Mouse (Mus musculus) hindbrain, embryonic 16.5 days (tissue): ENCODE data around the gene Crybb1. TPM values are rescaled to one million over a fixed set of nuclear protein-coding genes. Genes with fewer than 3 reads are reported as not detected.

Source experiments
- ATAC-seq: fragments of 200-750 bp; cut with Nextera tagmentation; 2 replicates; pipeline ENCODE4 v1.8.0; 2017; ENCODE audit warnings: moderate TSS enrichment, moderate library complexity
- H3K27ac ChIP-seq: fragments of 300-500 bp; sonication (generic); 2 replicates; pipeline ENCODE4 v1.5.1; 2014; ENCODE audit warnings: low read depth, mild to moderate bottlenecking, control low read depth, low read length, moderate library complexity
- H3K27me3 ChIP-seq: fragments of 300-500 bp; sonication (generic); replicated peaks from 2 replicates; pipeline ENCODE4 v1.6.1; 2014; ENCODE audit warnings: low read length; ENCODE audit not compliant: control insufficient read depth, insufficient read depth
- H3K36me3 ChIP-seq: fragments of 300-500 bp; sonication (generic); 2 replicates; pipeline ENCODE4 v1.6.1; 2014; ENCODE audit warnings: mild to moderate bottlenecking, low read length, moderate library complexity, mixed read lengths; ENCODE audit not compliant: control insufficient read depth, insufficient read depth
- H3K4me1 ChIP-seq: fragments of 300-500 bp; sonication (generic); 2 replicates; pipeline ENCODE4 v1.6.1; 2014; ENCODE audit warnings: low read depth, low read length; ENCODE audit not compliant: control insufficient read depth, insufficient read depth
- H3K4me2 ChIP-seq: fragments of 300-500 bp; sonication (generic); 2 replicates; pipeline ENCODE4 v1.6.1; 2014; ENCODE audit warnings: mild to moderate bottlenecking, low read length, control low read depth, moderate library complexity
- H3K4me3 ChIP-seq: fragments of 300-500 bp; sonication (generic); 2 replicates; pipeline ENCODE4 v1.5.1; 2014; ENCODE audit warnings: mild to moderate bottlenecking, low read length, control low read depth, moderate library complexity
- H3K9ac ChIP-seq: fragments of 300-500 bp; sonication (generic); 2 replicates; pipeline ENCODE4 v1.6.1; 2014; ENCODE audit warnings: low read depth, mild to moderate bottlenecking, control low read depth, low read length, moderate library complexity
- H3K9me3 ChIP-seq: fragments of 300-500 bp; sonication (generic); 2 replicates; pipeline ENCODE4 v1.6.1; 2014; ENCODE audit warnings: mild to moderate bottlenecking, low read length, moderate library complexity; ENCODE audit not compliant: control insufficient read depth
- WGBS: fragments of 180-500 bp; shearing (Covaris S2); extraction: QIAGEN DNeasy Blood & Tissue Kit; methylation state at CpG from one replicate; pipeline ENCODE4 v1.1.7; 2014; 5-methylcytosine and 5-hydroxymethylcytosine counted together
- polyA plus RNA-seq: library from polyadenylated mRNA; unstranded; fragments of >200 nt; fragmentation: Nextera tagmentation; extraction: Ambion mirVana; gene quantifications from 2 replicates; pipeline ENCODE4 v1.2.1, GENCODE M21; 2015

Gene Crybb1
- polyA plus RNA-seq, 1 experiment from 2014 or later: 7.7 TPM

DNA sequence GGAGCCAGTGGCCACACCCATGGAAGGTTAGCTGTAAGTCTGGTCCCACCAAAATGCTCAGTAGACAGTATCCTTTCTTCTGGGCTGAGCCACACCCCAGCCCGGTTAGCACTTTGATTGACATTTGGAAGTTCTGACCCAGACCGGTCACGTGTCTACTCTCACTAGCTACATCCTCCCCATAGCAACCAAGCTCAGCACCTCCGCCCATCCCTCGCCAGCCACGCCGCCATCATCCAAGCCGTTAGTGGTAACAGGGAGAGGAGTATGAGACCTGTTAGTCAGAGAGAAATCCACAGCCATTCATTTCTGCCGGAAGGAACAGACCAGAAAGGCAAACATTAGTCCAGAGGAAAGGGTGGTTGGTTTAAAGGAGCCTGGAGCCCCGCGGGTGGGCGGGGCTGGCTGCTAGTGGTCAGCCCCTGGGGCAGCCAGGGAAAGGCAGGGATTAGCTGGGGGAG, 40.3 kb upstream of the Crybb1 start:
- Histone ChIP-seq H3K27ac (peak overlapping the region; percentile 41), H3K9ac (no peak overlapping the region), H3K4me1 (peaks cover 30% of the 10 kb centered on the region), H3K4me2 (peak overlapping the region; percentile 9), H3K36me3 (peaks cover 7% of the 10 kb centered on the region; the same call in 1 of the 2 replicates), H3K9me3 (no peaks in the 10 kb centered on the region), H3K27me3 (no peaks in the 10 kb centered on the region), H3K4me3 (no peak overlapping the region)
- peak; percentile 18; the same call in 1 of the 2 replicates for ATAC-seq
- WGBS: 7% methylated on average over 12 of the region's 12 CpGs

DNA sequence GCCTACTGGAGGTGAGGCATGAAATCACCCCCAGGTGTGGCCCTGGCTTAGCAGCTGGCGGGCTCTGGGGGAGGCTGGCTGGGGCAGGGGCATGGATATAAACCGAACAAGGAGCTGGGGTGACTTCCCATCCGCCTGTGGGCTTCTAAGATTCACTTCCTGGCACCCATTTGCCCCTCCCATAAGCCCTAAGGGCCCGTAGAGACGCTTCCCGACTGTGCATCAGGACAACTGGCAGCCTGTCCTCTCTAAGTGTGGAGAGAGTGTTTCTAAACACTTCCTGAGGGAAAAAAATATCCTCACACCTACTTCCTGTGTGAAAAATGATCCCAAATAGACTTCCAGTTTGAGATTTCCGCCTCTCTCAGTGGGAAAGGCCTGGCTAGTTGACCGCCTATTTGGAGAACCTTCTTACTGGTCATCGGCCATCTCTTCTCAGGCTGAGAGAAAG, 39.8 kb upstream of the Crybb1 start:
- peaks cover 30% of the 10 kb centered on the region for H3K4me1 ChIP-seq
- no peak for ATAC-seq

DNA sequence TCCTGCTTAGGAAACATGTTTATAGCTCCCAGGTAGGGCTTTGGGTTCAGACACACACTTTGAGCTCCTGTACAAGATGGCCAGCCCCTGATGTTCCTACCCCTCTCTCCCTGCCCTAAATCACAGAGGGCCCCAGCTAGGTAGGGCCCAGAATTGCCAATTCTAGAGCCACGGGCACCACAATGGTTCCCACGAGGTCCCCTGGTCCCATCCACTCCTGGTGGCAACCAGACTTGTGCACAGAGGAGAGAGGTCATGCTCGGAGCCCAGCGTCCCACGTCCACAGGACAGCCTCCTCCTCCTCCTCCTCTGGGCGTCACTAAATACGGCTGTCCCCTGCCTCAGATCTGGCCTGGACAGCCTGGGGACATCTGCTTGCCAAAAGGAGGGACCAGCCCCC, 39.3 kb upstream of the Crybb1 start:
- peaks cover 13% of the 10 kb centered on the region; the same call in 1 of the 2 replicates for H3K36me3 ChIP-seq
- WGBS: 42% methylated on average over 6 of the region's 7 CpGs
- no peak overlapping the region for H3K4me2 ChIP-seq
- 0 out of 2 replicates have a peak overlapping the region, but pooled peaks have one; percentile 7 for H3K9ac ChIP-seq
- H3K27ac ChIP-seq: peak overlapping the region; percentile 45; the same call in 1 of the 2 replicates
- no peaks in the 10 kb centered on the region for H3K9me3 ChIP-seq
- peaks cover 30% of the 10 kb centered on the region for H3K4me1 ChIP-seq
- ATAC-seq: no peak
- H3K27me3 ChIP-seq: no peaks in the 10 kb centered on the region
- no peak overlapping the region for H3K4me3 ChIP-seq

More for the DNA sequence above, 39.8 kb upstream of the Crybb1 start:
- H3K4me3 ChIP-seq: no peak overlapping the region
- H3K27me3 ChIP-seq: no peaks in the 10 kb centered on the region
- WGBS: 22% methylated on average over 9 of the region's 9 CpGs
- peak overlapping the region; percentile 9; the same call in 1 of the 2 replicates for H3K4me2 ChIP-seq
- peak overlapping the region; percentile 41 for H3K27ac ChIP-seq
- H3K9me3 ChIP-seq: no peaks in the 10 kb centered on the region
- peaks cover 11% of the 10 kb centered on the region; the same call in 1 of the 2 replicates for H3K36me3 ChIP-seq
- no peak overlapping the region for H3K9ac ChIP-seq

DNA sequence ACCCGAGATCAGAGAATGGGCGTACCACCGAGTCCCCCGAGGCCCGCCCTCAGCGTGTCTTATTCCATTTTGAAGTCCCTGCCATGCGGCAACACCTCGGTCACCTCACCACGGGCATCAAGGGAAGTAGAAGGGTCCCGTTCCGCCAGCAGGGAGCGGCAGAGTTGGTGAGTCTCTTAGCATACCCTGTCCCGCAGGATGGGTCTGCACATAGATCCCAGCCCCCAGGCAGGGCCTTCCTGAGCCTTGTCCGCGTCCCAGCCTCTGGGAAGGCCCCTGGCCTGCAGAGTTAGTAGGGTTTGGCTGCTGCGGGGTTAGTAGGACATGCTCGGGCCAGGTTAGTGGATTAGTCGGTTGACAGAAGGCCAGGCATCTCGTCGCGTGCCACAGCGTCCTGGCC, 38.6 kb upstream of the Crybb1 start:
- WGBS: 35% methylated on average over 22 of the region's 22 CpGs
- no peaks in the 10 kb centered on the region for H3K9me3 ChIP-seq
- H3K4me3 ChIP-seq: no peak overlapping the region
- no peak overlapping the region for H3K9ac ChIP-seq
- no peak overlapping the region; the same call in 1 of the 2 replicates for H3K27ac ChIP-seq
- peaks cover 18% of the 10 kb centered on the region; the same call in 1 of the 2 replicates for H3K36me3 ChIP-seq
- no peak for ATAC-seq
- H3K27me3 ChIP-seq: no peaks in the 10 kb centered on the region
- H3K4me1 ChIP-seq: peaks cover 30% of the 10 kb centered on the region
- H3K4me2 ChIP-seq: no peak overlapping the region

DNA sequence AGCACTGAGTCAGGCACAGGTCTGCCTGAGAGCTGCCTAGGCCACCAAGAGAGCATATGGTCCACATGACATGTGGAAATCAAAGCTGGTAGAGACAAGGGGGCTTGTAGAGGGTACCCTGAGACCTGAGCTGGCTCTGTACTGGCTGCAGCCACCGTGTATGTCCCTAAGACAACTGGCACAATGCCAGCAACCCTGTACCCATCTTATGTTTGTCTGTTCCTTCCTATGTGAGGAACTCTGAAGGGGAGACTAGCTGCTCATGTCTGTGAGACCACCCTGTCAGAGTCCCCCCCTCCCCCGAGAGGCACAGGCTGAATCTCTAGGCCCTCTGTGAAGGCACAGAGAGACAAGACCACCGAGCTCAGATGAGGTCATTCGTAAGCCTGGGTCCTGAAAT, 36.9 kb upstream of the Crybb1 start:
- Histone ChIP-seq H3K9ac (no peak overlapping the region), H3K27ac (no peak overlapping the region), H3K36me3 (peaks cover 27% of the 10 kb centered on the region), H3K27me3 (no peaks in the 10 kb centered on the region), H3K4me3 (no peak overlapping the region), H3K4me2 (no peak overlapping the region), H3K4me1 (peaks cover 19% of the 10 kb centered on the region), H3K9me3 (no peaks in the 10 kb centered on the region)
- 49% methylated on average over 4 of the region's 4 CpGs for WGBS
- ATAC-seq: no peak

DNA sequence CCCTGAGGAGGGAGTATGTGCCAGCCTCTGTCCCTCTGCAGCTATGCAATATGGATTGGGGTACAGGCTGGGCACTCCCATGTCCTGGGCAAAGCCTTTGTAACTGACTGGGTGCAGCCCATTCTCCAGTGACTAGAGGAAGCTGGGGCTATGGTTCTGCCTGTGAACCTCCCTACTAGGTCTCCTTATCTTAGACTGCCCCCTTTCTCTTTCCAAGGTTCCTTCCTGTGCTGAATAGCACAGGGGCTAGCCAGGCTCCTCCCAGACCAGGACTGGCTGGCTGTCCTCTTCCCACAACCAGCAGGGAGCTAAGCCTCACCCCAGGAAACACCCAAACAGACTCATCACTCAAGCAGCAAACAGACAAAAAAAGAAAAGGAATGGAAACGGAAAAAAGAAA, 36.2 kb upstream of the Crybb1 start:
- Histone ChIP-seq H3K4me3 (no peak overlapping the region), H3K27ac (peak overlapping the region; percentile 21; the same call in 1 of the 2 replicates), H3K27me3 (no peaks in the 10 kb centered on the region), H3K4me2 (no peak overlapping the region), H3K9ac (no peak overlapping the region), H3K36me3 (peaks cover 27% of the 10 kb centered on the region), H3K9me3 (no peaks in the 10 kb centered on the region), H3K4me1 (peaks cover 16% of the 10 kb centered on the region)
- ATAC-seq: no peak
- WGBS: 10% methylated on average over 1 of the region's 1 CpGs

DNA sequence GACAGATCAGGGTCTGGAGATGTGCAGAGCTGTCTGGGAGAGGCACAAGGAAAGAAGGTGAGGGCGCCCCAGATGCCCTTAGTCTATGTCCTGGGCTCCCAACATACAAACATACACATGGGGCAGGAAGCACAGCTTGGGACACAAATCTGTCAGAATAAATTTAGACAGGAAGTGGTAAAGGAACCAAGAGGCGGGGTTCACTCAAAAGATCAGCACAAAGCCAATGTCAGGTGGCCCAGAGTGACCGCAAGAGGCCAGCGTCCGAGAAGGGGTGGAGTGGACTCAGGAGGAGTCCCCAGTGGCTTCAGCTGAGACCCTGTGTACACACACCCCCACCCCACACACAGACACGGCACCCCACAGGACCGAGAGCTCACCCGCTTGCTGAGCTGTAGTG, 35.4 kb upstream of the Crybb1 start:
- peaks cover 23% of the 10 kb centered on the region for H3K4me1 ChIP-seq
- no peaks in the 10 kb centered on the region for H3K9me3 ChIP-seq
- H3K4me3 ChIP-seq: no peak overlapping the region
- no peak overlapping the region for H3K9ac ChIP-seq
- ATAC-seq: no peak
- 75% methylated on average over 8 of the region's 8 CpGs for whole genome bisulfite sequencing
- no peak overlapping the region for H3K27ac ChIP-seq
- peaks cover 27% of the 10 kb centered on the region for H3K36me3 ChIP-seq
- H3K4me2 ChIP-seq: no peak overlapping the region
- H3K27me3 ChIP-seq: no peaks in the 10 kb centered on the region

DNA sequence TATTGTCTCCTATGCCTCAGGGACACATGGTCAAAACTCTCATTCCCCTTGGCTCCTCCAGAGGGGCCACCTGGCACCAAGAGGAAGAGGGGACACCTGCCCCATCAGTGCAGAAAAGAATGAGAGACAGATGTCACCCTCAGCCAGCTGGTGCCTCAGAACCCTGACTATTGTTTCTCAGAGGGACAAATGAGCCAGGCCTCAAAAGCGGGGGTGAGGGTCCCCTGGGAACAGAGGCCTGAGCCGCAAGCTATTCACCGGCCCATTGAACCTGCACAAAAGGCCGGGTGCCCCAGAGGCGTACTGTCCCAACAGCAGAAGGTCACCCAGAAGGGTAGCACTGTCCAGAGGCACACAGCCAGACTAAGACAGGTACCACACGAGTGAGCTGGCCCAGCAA, 30.0 kb upstream of the Crybb1 start:
- Histone ChIP-seq H3K9ac (peak overlapping the region; percentile 51; the same call in 1 of the 2 replicates), H3K4me2 (peak overlapping the region; percentile 66), H3K27ac (peak overlapping the region; percentile 46; the same call in 1 of the 2 replicates), H3K4me3 (peak overlapping the region; percentile 68), H3K9me3 (no peaks in the 10 kb centered on the region), H3K4me1 (peaks cover 31% of the 10 kb centered on the region), H3K27me3 (no peaks in the 10 kb centered on the region), H3K36me3 (peaks cover 18% of the 10 kb centered on the region)
- no peak for ATAC-seq
- WGBS: 12% methylated on average over 6 of the region's 6 CpGs

DNA sequence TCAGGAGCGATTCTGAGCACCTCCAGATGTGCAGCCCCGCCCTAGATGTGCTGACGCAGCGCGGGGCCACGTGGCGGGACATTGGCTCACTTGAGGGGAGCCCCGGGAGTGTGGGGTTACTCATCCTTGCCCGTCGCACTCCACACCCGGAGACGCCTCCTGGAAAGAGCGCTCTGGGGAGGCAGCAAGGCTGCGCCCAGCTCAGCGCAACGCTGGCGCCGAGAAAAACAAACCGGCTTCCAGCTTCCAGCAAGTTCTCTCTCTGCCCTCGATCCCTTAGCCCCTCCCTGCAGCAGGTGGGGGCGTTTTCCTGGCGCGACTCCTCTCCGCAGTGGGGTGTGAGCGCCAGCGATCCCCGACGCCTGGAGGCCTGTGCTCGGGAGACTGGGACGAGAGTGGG, 28.3 kb upstream of the Crybb1 start:
- H3K4me2 ChIP-seq: peak overlapping the region; percentile 66
- H3K36me3 ChIP-seq: peaks cover 10% of the 10 kb centered on the region; the same call in 1 of the 2 replicates
- peak overlapping the region; percentile 68 for H3K4me3 ChIP-seq
- H3K4me1 ChIP-seq: peaks cover 31% of the 10 kb centered on the region
- H3K27ac ChIP-seq: peak overlapping the region; percentile 93
- WGBS: under 1% methylated on average over 30 of the region's 30 CpGs
- no peaks in the 10 kb centered on the region for H3K9me3 ChIP-seq
- H3K27me3 ChIP-seq: no peaks in the 10 kb centered on the region
- peak; percentile 7 for ATAC-seq
- H3K9ac ChIP-seq: peak overlapping the region; percentile 89
